Comparison of ENCODE assay signal across 13 mouse cellular contexts in the genomic region with DNA sequence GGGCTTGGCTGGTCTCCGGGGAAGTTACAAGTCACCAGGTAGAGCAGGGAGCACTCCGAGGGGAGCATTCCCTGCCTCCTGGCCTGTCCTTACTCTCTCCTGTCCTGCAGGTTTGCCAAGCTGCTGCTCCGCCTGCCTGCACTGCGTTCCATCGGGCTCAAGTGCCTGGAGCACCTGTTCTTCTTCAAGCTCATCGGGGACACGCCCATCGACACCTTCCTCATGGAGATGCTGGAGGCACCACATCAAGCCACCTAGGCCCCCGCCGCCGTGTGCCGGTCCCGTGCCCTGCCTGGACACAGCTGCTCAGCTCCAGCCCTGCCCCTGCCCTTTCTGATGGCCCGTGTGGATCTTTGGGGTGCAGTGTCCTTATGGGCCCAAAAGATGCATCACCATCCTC.
DNase-seq lines count a peak whose midpoint lies in the region; ATAC-seq and TF ChIP-seq lines count a peak whose summit lies in the region.
"Had no signal": no experiment of that assay in that cellular context is flagged by ENCODE, and none has a peak within 500 bp of the region (broad histone marks: within the 10 kb centered on the region; RNA-seq: fewer than 3 reads in every experiment).

No protein-coding gene starts in this region.

- DNase-seq in forebrain, embryonic 11.5 days (ENCODE audit: low spot score), result no peak
- no peak for DNase-seq in lung, postnatal 0 days (ENCODE audit: low spot score)
- no peak for DNase-seq in lung, postnatal 4 days
- DNase-seq in layer of hippocampus, postnatal 10 days (ENCODE audit: low spot score in 2 of 2), result no peak
- DNase-seq: kidney, adult 9 months; layer of hippocampus, postnatal 36 days had no signal

- peaks cover 22% of the 10 kb centered on the region for H3K4me1 ChIP-seq in forebrain, embryonic 12.5 days
- peaks cover 3% of the 10 kb centered on the region; the same call in 1 of the 2 replicates for H3K4me1 ChIP-seq in forebrain, embryonic 11.5 days (replicated peaks; ENCODE audit: control insufficient read depth, insufficient read depth, low read length)
- peaks cover 42% of the 10 kb centered on the region for H3K4me1 ChIP-seq in hindbrain, embryonic 12.5 days
- peaks cover 63% of the 10 kb centered on the region for H3K4me1 ChIP-seq in hindbrain, embryonic 13.5 days (replicated peaks)
- H3K4me1 ChIP-seq in lung, postnatal 0 days (ENCODE audit: insufficient read depth, low read depth, low read length), result peaks cover 18% of the 10 kb centered on the region
- H3K4me1 ChIP-seq in stomach, embryonic 16.5 days (ENCODE audit: control insufficient read depth, insufficient read depth, low read length), result peaks cover 28% of the 10 kb centered on the region

- no peak overlapping the region for H3K9ac ChIP-seq in forebrain, embryonic 12.5 days
- H3K9ac ChIP-seq in forebrain, embryonic 11.5 days (ENCODE audit: low read length), result no peak overlapping the region
- H3K9ac ChIP-seq in hindbrain, embryonic 12.5 days, result no peak overlapping the region
- H3K9ac ChIP-seq in hindbrain, embryonic 13.5 days, result no peak overlapping the region
- H3K9ac ChIP-seq in lung, postnatal 0 days (replicated peaks; ENCODE audit: low read depth), result no peak overlapping the region
- no peak overlapping the region for H3K9ac ChIP-seq in stomach, embryonic 16.5 days (ENCODE audit: low read length)
- H3K9ac ChIP-seq: liver, embryonic 15.5 days; midbrain, embryonic 15.5 days; neural tube, embryonic 12.5 days had no signal

- no peak for TF ChIP-seq CTCF in lung, postnatal 0 days (IDR thresholded peaks at IDR 0.05)

- no peak overlapping the region for H3K4me2 ChIP-seq in forebrain, embryonic 12.5 days
- no peak overlapping the region for H3K4me2 ChIP-seq in forebrain, embryonic 11.5 days (ENCODE audit: low read depth, low read length, severe bottlenecking)
- H3K4me2 ChIP-seq in hindbrain, embryonic 12.5 days (replicated peaks), result no peak overlapping the region
- no peak overlapping the region for H3K4me2 ChIP-seq in hindbrain, embryonic 13.5 days
- no peak overlapping the region for H3K4me2 ChIP-seq in lung, postnatal 0 days (replicated peaks; ENCODE audit: low read depth, low read length)
- H3K4me2 ChIP-seq in stomach, embryonic 16.5 days (ENCODE audit: low read depth, low read length), result no peak overlapping the region
- H3K4me2 ChIP-seq: liver, embryonic 15.5 days; midbrain, embryonic 15.5 days had no signal

- no peak overlapping the region for H3K4me3 ChIP-seq in forebrain, embryonic 12.5 days (replicated peaks)
- no peak overlapping the region for H3K4me3 ChIP-seq in forebrain, embryonic 11.5 days (ENCODE audit: low read depth, low read length)
- no peak overlapping the region for H3K4me3 ChIP-seq in hindbrain, embryonic 12.5 days
- H3K4me3 ChIP-seq in hindbrain, embryonic 13.5 days, result no peak overlapping the region
- H3K4me3 ChIP-seq in lung, postnatal 0 days (ENCODE audit: low read depth, low read length), result no peak overlapping the region
- H3K4me3 ChIP-seq in stomach, embryonic 16.5 days (replicated peaks; ENCODE audit: low read length), result no peak overlapping the region
- H3K4me3 ChIP-seq: liver, embryonic 15.5 days; midbrain, embryonic 15.5 days; neural tube, embryonic 12.5 days had no signal

- no peak for TF ChIP-seq EP300 in lung, postnatal 0 days (IDR thresholded peaks at IDR 0.05)

- H3K27me3 ChIP-seq in forebrain, embryonic 12.5 days, result no peaks in the 10 kb centered on the region
- H3K27me3 ChIP-seq in forebrain, embryonic 11.5 days (ENCODE audit: control insufficient read depth, insufficient read depth, low read length), result no peaks in the 10 kb centered on the region
- H3K27me3 ChIP-seq in hindbrain, embryonic 12.5 days, result no peaks in the 10 kb centered on the region
- H3K27me3 ChIP-seq in hindbrain, embryonic 13.5 days, result no peaks in the 10 kb centered on the region
- no peaks in the 10 kb centered on the region for H3K27me3 ChIP-seq in lung, postnatal 0 days (replicated peaks; ENCODE audit: insufficient read depth, low read length)
- no peaks in the 10 kb centered on the region for H3K27me3 ChIP-seq in stomach, embryonic 16.5 days (ENCODE audit: control insufficient read depth, insufficient read depth, low read length)
- H3K27me3 ChIP-seq: liver, embryonic 15.5 days; midbrain, embryonic 15.5 days; neural tube, embryonic 12.5 days had no signal

- H3K9me3 ChIP-seq in forebrain, embryonic 12.5 days, result no peaks in the 10 kb centered on the region
- H3K9me3 ChIP-seq in forebrain, embryonic 11.5 days (ENCODE audit: control insufficient read depth, low read length), result no peaks in the 10 kb centered on the region
- H3K9me3 ChIP-seq in hindbrain, embryonic 12.5 days (replicated peaks), result no peaks in the 10 kb centered on the region
- no peaks in the 10 kb centered on the region for H3K9me3 ChIP-seq in hindbrain, embryonic 13.5 days
- no peaks in the 10 kb centered on the region for H3K9me3 ChIP-seq in lung, postnatal 0 days (ENCODE audit: low read length)
- no peaks in the 10 kb centered on the region for H3K9me3 ChIP-seq in stomach, embryonic 16.5 days (replicated peaks; ENCODE audit: control insufficient read depth, low read length)
- H3K9me3 ChIP-seq: liver, embryonic 15.5 days; midbrain, embryonic 15.5 days; neural tube, embryonic 12.5 days had no signal

- H3K36me3 ChIP-seq in forebrain, embryonic 12.5 days (replicated peaks), result peaks cover 47% of the 10 kb centered on the region
- H3K36me3 ChIP-seq in forebrain, embryonic 11.5 days (ENCODE audit: control insufficient read depth, insufficient read depth, low read length), result no peaks in the 10 kb centered on the region; the same call in 1 of the 2 replicates
- peaks cover 29% of the 10 kb centered on the region for H3K36me3 ChIP-seq in hindbrain, embryonic 12.5 days
- peaks cover 39% of the 10 kb centered on the region for H3K36me3 ChIP-seq in hindbrain, embryonic 13.5 days
- H3K36me3 ChIP-seq in lung, postnatal 0 days (ENCODE audit: insufficient read depth, low read length), result 0 out of 2 replicates have a peak, but pooled peaks cover 24% of the 10 kb centered on the region
- H3K36me3 ChIP-seq in stomach, embryonic 16.5 days (ENCODE audit: control insufficient read depth, insufficient read depth, low read length), result peaks cover 15% of the 10 kb centered on the region
- H3K36me3 ChIP-seq: midbrain, embryonic 15.5 days had no signal

- no peak for ATAC-seq in forebrain, embryonic 12.5 days (ENCODE audit: low FRiP score)
- no peak for ATAC-seq in forebrain, embryonic 11.5 days (replicated peaks; ENCODE audit: low FRiP score)
- no peak for ATAC-seq in hindbrain, embryonic 12.5 days (ENCODE audit: low FRiP score)
- ATAC-seq in hindbrain, embryonic 13.5 days (ENCODE audit: low FRiP score), result no peak
- ATAC-seq in lung, postnatal 0 days, result no peak
- ATAC-seq in stomach, embryonic 16.5 days (ENCODE audit: insufficient read depth, low FRiP score), result no peak
- ATAC-seq: midbrain, embryonic 15.5 days had no signal

- WGBS in forebrain, embryonic 12.5 days, result 94% methylated on average over 14 of the region's 14 CpGs
- WGBS in forebrain, embryonic 11.5 days, result 92% methylated on average over 14 of the region's 14 CpGs
- 96% methylated on average over 14 of the region's 14 CpGs for WGBS in hindbrain, embryonic 12.5 days
- 95% methylated on average over 14 of the region's 14 CpGs for WGBS in hindbrain, embryonic 13.5 days
- 76% methylated on average over 14 of the region's 14 CpGs for WGBS in lung, postnatal 0 days
- 87% methylated on average over 14 of the region's 14 CpGs for WGBS in stomach, embryonic 16.5 days

- peak overlapping the region; percentile 71; the same call in 1 of the 2 replicates for H3K27ac ChIP-seq in forebrain, embryonic 12.5 days
- no peak overlapping the region for H3K27ac ChIP-seq in forebrain, embryonic 11.5 days (ENCODE audit: low read depth, low read length)
- 0 out of 2 replicates have a peak overlapping the region, but pooled peaks have one; percentile 67 for H3K27ac ChIP-seq in hindbrain, embryonic 12.5 days
- H3K27ac ChIP-seq in hindbrain, embryonic 13.5 days, result no peak overlapping the region
- 0 out of 2 replicates have a peak overlapping the region, but pooled peaks have one; percentile 63 for H3K27ac ChIP-seq in lung, postnatal 0 days (ENCODE audit: low read length)
- peak overlapping the region; percentile 87 for H3K27ac ChIP-seq in stomach, embryonic 16.5 days (ENCODE audit: low read length)

Comparison
In these comparisons a context has a peak if more than half of its experiments do, and no peak if none do; other contexts are left out.
1. H3K27ac ChIP-seq: peak in forebrain, embryonic 12.5 days (single experiment), hindbrain, embryonic 12.5 days (single experiment), lung, postnatal 0 days (single experiment) and stomach, embryonic 16.5 days (single experiment); none in forebrain, embryonic 11.5 days (single experiment) and hindbrain, embryonic 13.5 days (single experiment).